Mouse (Mus musculus): Measurements from ENCODE around the gene Manba. TPM values are rescaled to one million over a fixed set of nuclear protein-coding genes. Genes with fewer than 3 reads are reported as not detected.

The Manba gene
- polyA plus RNA-seq, 1 experiment: 4.8 TPM

DNA sequence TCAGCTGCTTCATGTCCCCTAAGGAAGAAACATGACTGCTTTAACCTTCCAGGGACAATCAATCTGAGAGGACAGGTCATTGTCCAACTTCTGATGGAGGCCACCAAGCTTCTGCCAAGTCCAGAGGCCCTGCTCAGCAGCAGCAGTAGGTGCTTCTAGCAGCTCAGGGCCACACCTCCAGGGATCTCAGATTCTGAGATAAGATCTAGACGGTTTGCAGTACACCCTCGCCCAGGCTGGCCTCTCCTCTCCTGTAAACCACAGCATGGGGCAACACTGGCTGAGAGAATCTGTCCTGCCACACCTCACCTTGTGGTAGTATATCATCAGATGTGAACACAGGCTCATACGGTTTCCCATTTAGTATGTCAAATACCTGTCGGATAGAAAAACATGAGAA lies 105.1 kb downstream of the Manba start:
- Histone ChIP-seq H3ac (ENCODE audit: control insufficient read depth, insufficient read length) (no peak overlapping the region), H3K4me3 (no peak overlapping the region), H3K36me3 (ENCODE audit: control insufficient read depth, insufficient read depth) (peaks cover 48% of the 10 kb centered on the region), H3K27me3 (ENCODE audit: control insufficient read depth, insufficient read depth, insufficient read length) (no peaks in the 10 kb centered on the region), H3K79me2 (ENCODE audit: control insufficient read depth, insufficient read depth) (no peaks in the 10 kb centered on the region), H3K4me2 (ENCODE audit: low read depth) (no peak overlapping the region)
- no peak for TF ChIP-seq REST (IDR thresholded peaks at IDR 0.05; ENCODE audit: insufficient read depth, insufficient read length)
- TF ChIP-seq MYOD1 (IDR thresholded peaks at IDR 0.05; ENCODE audit: control insufficient read depth in 1 of 3, insufficient read length in 2 of 3, low read depth in 2 of 3): no peak
- no peak for TF ChIP-seq SRF (IDR thresholded peaks at IDR 0.05; ENCODE audit: control insufficient read depth, insufficient read length, low read depth)
- TF ChIP-seq TCF12 (IDR thresholded peaks at IDR 0.05; ENCODE audit: insufficient read depth, poor library complexity, severe bottlenecking): no peak
- no peak for TF ChIP-seq E2F4 (IDR thresholded peaks at IDR 0.05; ENCODE audit: insufficient read depth)
- TF ChIP-seq POLR2A (IDR thresholded peaks at IDR 0.05; ENCODE audit: insufficient read length, low read depth): no peak
- TF ChIP-seq POLR2AphosphoS2 (IDR thresholded peaks at IDR 0.05; ENCODE audit: insufficient read length, low read depth): no peak
- TF ChIP-seq USF1 (IDR thresholded peaks at IDR 0.05; ENCODE audit: low read depth): no peak
- TF ChIP-seq MYOG (IDR thresholded peaks at IDR 0.05; ENCODE audit: control insufficient read depth in 1 of 3, insufficient read depth in 1 of 3, insufficient read length in 2 of 3, low read depth in 2 of 3): no peak
- no peak for TF ChIP-seq TCF3 (IDR thresholded peaks at IDR 0.05; ENCODE audit: insufficient read length, low read depth)
- TF ChIP-seq MAX (IDR thresholded peaks at IDR 0.05; ENCODE audit: low read depth): no peak
- no peak for TF ChIP-seq CEBPB (IDR thresholded peaks at IDR 0.05; ENCODE audit: insufficient read depth, poor library complexity, severe bottlenecking)

DNA sequence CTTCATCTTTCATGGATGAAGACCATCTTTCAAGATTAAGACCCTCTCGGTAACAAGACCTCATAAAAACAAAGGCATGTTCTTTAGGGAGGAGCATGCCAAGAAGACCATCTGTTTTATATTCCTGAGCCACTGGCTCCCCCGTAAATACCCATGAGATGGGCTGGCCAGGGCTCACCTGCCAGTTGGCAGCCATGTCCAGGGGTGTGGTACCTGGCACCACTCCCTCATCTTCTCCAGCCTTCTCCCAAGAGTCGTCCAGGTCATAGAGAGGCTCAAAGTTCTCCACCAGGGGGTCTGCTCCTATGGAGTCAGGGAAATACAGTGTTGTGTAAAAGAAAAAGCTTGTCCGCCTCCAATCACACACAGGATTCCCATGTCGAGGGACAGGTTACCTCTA lies 106.0 kb downstream of the Manba start:
- peaks cover 48% of the 10 kb centered on the region for H3K36me3 ChIP-seq (ENCODE audit: control insufficient read depth, insufficient read depth)
- H3ac ChIP-seq (ENCODE audit: control insufficient read depth, insufficient read length): no peak overlapping the region
- no peak overlapping the region for H3K4me2 ChIP-seq (ENCODE audit: low read depth)
- H3K79me2 ChIP-seq (ENCODE audit: control insufficient read depth, insufficient read depth): no peaks in the 10 kb centered on the region
- H3K27me3 ChIP-seq (ENCODE audit: control insufficient read depth, insufficient read depth, insufficient read length): no peaks in the 10 kb centered on the region
- H3K4me3 ChIP-seq: no peak overlapping the region
- no peak for TF ChIP-seq MYOG (IDR thresholded peaks at IDR 0.05; ENCODE audit: control insufficient read depth in 1 of 3, insufficient read depth in 1 of 3, insufficient read length in 2 of 3, low read depth in 2 of 3)
- no peak for TF ChIP-seq MYOD1 (IDR thresholded peaks at IDR 0.05; ENCODE audit: control insufficient read depth in 1 of 3, insufficient read length in 2 of 3, low read depth in 2 of 3)
- TF ChIP-seq TCF3 (IDR thresholded peaks at IDR 0.05; ENCODE audit: insufficient read length, low read depth): no peak
- no peak for TF ChIP-seq CEBPB (IDR thresholded peaks at IDR 0.05; ENCODE audit: insufficient read depth, poor library complexity, severe bottlenecking)
- TF ChIP-seq USF1 (IDR thresholded peaks at IDR 0.05; ENCODE audit: low read depth): no peak
- no peak for TF ChIP-seq MAX (IDR thresholded peaks at IDR 0.05; ENCODE audit: low read depth)
- no peak for TF ChIP-seq SRF (IDR thresholded peaks at IDR 0.05; ENCODE audit: control insufficient read depth, insufficient read length, low read depth)
- no peak for TF ChIP-seq E2F4 (IDR thresholded peaks at IDR 0.05; ENCODE audit: insufficient read depth)
- TF ChIP-seq POLR2A (IDR thresholded peaks at IDR 0.05; ENCODE audit: insufficient read length, low read depth): no peak
- no peak for TF ChIP-seq REST (IDR thresholded peaks at IDR 0.05; ENCODE audit: insufficient read depth, insufficient read length)
- TF ChIP-seq TCF12 (IDR thresholded peaks at IDR 0.05; ENCODE audit: insufficient read depth, poor library complexity, severe bottlenecking): no peak
- TF ChIP-seq POLR2AphosphoS2 (IDR thresholded peaks at IDR 0.05; ENCODE audit: insufficient read length, low read depth): no peak

DNA sequence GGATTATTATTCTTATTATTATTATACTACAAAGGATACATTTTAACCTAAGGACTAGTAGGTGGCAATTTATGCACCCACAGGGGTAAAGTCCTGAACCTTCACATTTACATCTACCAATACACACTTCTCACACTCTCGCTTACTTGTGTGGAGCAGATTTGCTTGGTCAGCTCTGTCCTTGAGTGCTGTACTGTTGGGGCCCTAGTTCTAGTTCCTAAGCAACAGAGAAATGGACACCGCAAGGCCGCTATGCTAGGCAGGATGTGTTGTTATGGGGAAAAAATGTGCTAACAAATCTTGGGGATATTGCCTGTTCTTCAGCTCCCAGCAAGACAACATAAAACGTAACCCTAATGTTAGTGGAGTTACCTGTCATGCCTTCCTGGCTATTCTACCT lies 106.6 kb downstream of the Manba start:
- no peak for TF ChIP-seq POLR2A (IDR thresholded peaks at IDR 0.05; ENCODE audit: insufficient read length, low read depth)
- no peak for TF ChIP-seq MYOG (IDR thresholded peaks at IDR 0.05; ENCODE audit: control insufficient read depth in 1 of 3, insufficient read depth in 1 of 3, insufficient read length in 2 of 3, low read depth in 2 of 3)
- H3K27me3 ChIP-seq (ENCODE audit: control insufficient read depth, insufficient read depth, insufficient read length): no peaks in the 10 kb centered on the region
- no peak overlapping the region for H3ac ChIP-seq (ENCODE audit: control insufficient read depth, insufficient read length)
- no peak overlapping the region for H3K4me2 ChIP-seq (ENCODE audit: low read depth)
- no peak overlapping the region for H3K4me3 ChIP-seq
- no peaks in the 10 kb centered on the region for H3K79me2 ChIP-seq (ENCODE audit: control insufficient read depth, insufficient read depth)
- H3K36me3 ChIP-seq (ENCODE audit: control insufficient read depth, insufficient read depth): peaks cover 44% of the 10 kb centered on the region

DNA sequence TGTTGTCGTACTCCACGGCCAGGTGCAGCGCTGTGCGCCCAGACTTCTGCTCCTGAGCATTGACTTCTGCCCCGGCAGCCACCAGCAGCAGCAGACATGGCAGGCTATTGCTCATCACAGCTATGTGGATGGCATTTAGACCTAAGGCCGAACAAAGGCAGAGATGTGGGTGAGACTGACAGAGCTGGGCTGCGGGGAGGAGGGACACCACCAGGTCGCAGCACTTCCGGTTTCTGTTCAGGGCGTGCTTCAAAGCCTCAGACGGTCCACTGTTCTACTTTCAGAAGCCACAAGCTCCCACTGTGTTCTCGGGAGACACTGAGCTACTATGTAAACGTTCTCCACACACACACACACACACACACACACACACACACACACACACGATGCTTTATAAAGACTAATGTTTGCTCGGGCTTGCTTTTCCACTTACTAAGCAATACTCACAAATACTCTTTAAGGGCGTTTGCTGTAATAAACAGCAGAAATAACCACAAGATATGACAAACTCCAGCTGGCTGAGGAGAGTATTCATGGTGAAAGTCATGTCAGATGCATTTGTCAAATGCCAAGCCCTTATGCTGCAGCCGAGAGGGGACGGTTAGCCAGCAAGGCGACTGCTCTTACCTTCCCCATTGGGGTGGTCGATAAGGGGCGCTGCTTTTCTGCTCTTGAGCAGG lies 109.0 kb downstream of the Manba start:
- H3K4me3 ChIP-seq: no peak overlapping the region
- H3K79me2 ChIP-seq (ENCODE audit: control insufficient read depth, insufficient read depth): no peaks in the 10 kb centered on the region
- TF ChIP-seq MYOG (IDR thresholded peaks at IDR 0.05; ENCODE audit: control insufficient read depth in 1 of 3, insufficient read depth in 1 of 3, insufficient read length in 2 of 3, low read depth in 2 of 3): no peak
- TF ChIP-seq MYOD1 (IDR thresholded peaks at IDR 0.05; ENCODE audit: control insufficient read depth in 1 of 3, insufficient read length in 2 of 3, low read depth in 2 of 3): no peak
- TF ChIP-seq POLR2AphosphoS2 (IDR thresholded peaks at IDR 0.05; ENCODE audit: insufficient read length, low read depth): no peak
- TF ChIP-seq CEBPB (IDR thresholded peaks at IDR 0.05; ENCODE audit: insufficient read depth, poor library complexity, severe bottlenecking): no peak
- TF ChIP-seq TCF12 (IDR thresholded peaks at IDR 0.05; ENCODE audit: insufficient read depth, poor library complexity, severe bottlenecking): no peak
- no peak for TF ChIP-seq TCF3 (IDR thresholded peaks at IDR 0.05; ENCODE audit: insufficient read length, low read depth)
- no peak for TF ChIP-seq MAX (IDR thresholded peaks at IDR 0.05; ENCODE audit: low read depth)
- no peak for TF ChIP-seq POLR2A (IDR thresholded peaks at IDR 0.05; ENCODE audit: insufficient read length, low read depth)
- no peak for TF ChIP-seq E2F4 (IDR thresholded peaks at IDR 0.05; ENCODE audit: insufficient read depth)
- TF ChIP-seq SRF (IDR thresholded peaks at IDR 0.05; ENCODE audit: control insufficient read depth, insufficient read length, low read depth): no peak
- no peak for TF ChIP-seq USF1 (IDR thresholded peaks at IDR 0.05; ENCODE audit: low read depth)
- no peak for TF ChIP-seq REST (IDR thresholded peaks at IDR 0.05; ENCODE audit: insufficient read depth, insufficient read length)
- H3K27me3 ChIP-seq (ENCODE audit: control insufficient read depth, insufficient read depth, insufficient read length): no peaks in the 10 kb centered on the region
- no peak overlapping the region for H3ac ChIP-seq (ENCODE audit: control insufficient read depth, insufficient read length)
- peaks cover 44% of the 10 kb centered on the region for H3K36me3 ChIP-seq (ENCODE audit: control insufficient read depth, insufficient read depth)
- H3K4me2 ChIP-seq (ENCODE audit: low read depth): no peak overlapping the region
